Mouse (Mus musculus): Measurements from ENCODE around the gene Psma5. TPM values are rescaled to one million over a fixed set of nuclear protein-coding genes. Genes with fewer than 3 reads are reported as not detected.

Psma5 gene
- polyA plus RNA-seq, 3 experiments from 2014 or later: 167 to 264 (median 193) TPM

- ATAC-seq: no peak
These were observed 25.9 kb downstream of the Psma5 start for GRCm38 (mm10) chr3:108282401-108283240.

- ATAC-seq: no peak
These were observed 26.5 kb downstream of the Psma5 start for GRCm38 (mm10) chr3:108283241-108283561.

- peak; percentile 25 for ATAC-seq
These were observed 27.3 kb downstream of the Psma5 start, which contains the start of gene Sort1 for GRCm38 (mm10) chr3:108283781-108284601. TSS of gene Sort1 (plus strand) at chr3:108284082.

- ATAC-seq: no peak
These were observed 28.5 kb downstream of the Psma5 start for GRCm38 (mm10) chr3:108285078-108285711.

- ATAC-seq: no peak
These were observed 30.1 kb downstream of the Psma5 start for GRCm38 (mm10) chr3:108286671-108287439.

- no peak for ATAC-seq
These were observed 31.4 kb downstream of the Psma5 start for GRCm38 (mm10) chr3:108287811-108288805.

GRCm38 (mm10) chr3:108289311-108290130, 32.8 kb downstream of the Psma5 start:
- no peak for ATAC-seq

GRCm38 (mm10) chr3:108291036-108291799, 34.5 kb downstream of the Psma5 start:
- no peak for ATAC-seq

- no peak for ATAC-seq
These were observed 37.7 kb downstream of the Psma5 start for GRCm38 (mm10) chr3:108294398-108294797.

- ATAC-seq: no peak
These were observed 38.9 kb downstream of the Psma5 start for GRCm38 (mm10) chr3:108295379-108296219.

- ATAC-seq: no peak
These were observed 39.7 kb downstream of the Psma5 start for GRCm38 (mm10) chr3:108296220-108297049.

GRCm38 (mm10) chr3:108297050-108297419, 40.3 kb downstream of the Psma5 start:
- ATAC-seq: no peak

GRCm38 (mm10) chr3:108297603-108298553, 41.2 kb downstream of the Psma5 start:
- ATAC-seq: no peak

- no peak for ATAC-seq
These were observed 43.8 kb downstream of the Psma5 start for GRCm38 (mm10) chr3:108300455-108301030.

GRCm38 (mm10) chr3:108303683-108304082, 47.0 kb downstream of the Psma5 start:
- ATAC-seq: no peak

- no peak for ATAC-seq
These were observed 48.0 kb downstream of the Psma5 start for GRCm38 (mm10) chr3:108304747-108305146.

Data from inflammation-experienced regulatory T-cells, adult 6 months (primary cell).